ENCODE assay signal across 26 mouse cellular contexts in genomic region chr1:57799398-57799797, GRCm38 (mm10).
"Had no signal": no experiment of that assay in that cellular context is flagged by ENCODE, and none has a peak within 500 bp of the region (broad histone marks: within the 10 kb centered on the region; RNA-seq: fewer than 3 reads in every experiment).

No protein-coding gene starts in this region.

- H3K4me1 ChIP-seq: heart, embryonic 12.5 days; hindbrain, embryonic 10.5 days; hindbrain, embryonic 12.5 days; kidney, embryonic 15.5 days; liver, embryonic 12.5 days had no signal

- ATAC-seq: hindbrain, embryonic 16.5 days; inflammation-experienced regulatory T-cells, adult 6 months; intestine, postnatal 0 days; liver, embryonic 12.5 days had no signal

- H3K27ac ChIP-seq: heart, adult 2 months; hindbrain, embryonic 10.5 days; hindbrain, embryonic 12.5 days; hindbrain, embryonic 14.5 days; kidney, embryonic 15.5 days; kidney, postnatal 0 days; limb, embryonic 13.5 days; limb, embryonic 15.5 days; liver, embryonic 12.5 days; liver, embryonic 14.5 days had no signal

- H3K9ac ChIP-seq: heart, embryonic 12.5 days; hindbrain, embryonic 12.5 days; hindbrain, embryonic 14.5 days; kidney, embryonic 15.5 days; limb, embryonic 13.5 days; limb, embryonic 15.5 days; liver, embryonic 12.5 days; liver, embryonic 14.5 days had no signal

- H3K27me3 ChIP-seq: heart, embryonic 12.5 days; hindbrain, embryonic 12.5 days; kidney, embryonic 15.5 days; limb, embryonic 13.5 days; limb, embryonic 15.5 days; liver, embryonic 12.5 days had no signal

- H3K9me3 ChIP-seq: heart, embryonic 12.5 days; hindbrain, embryonic 10.5 days; hindbrain, embryonic 12.5 days; kidney, embryonic 15.5 days; limb, embryonic 13.5 days; limb, embryonic 15.5 days; liver, embryonic 12.5 days had no signal

- H3K4me2 ChIP-seq: heart, embryonic 12.5 days; hindbrain, embryonic 12.5 days; hindbrain, embryonic 14.5 days; kidney, embryonic 15.5 days; limb, embryonic 13.5 days; limb, embryonic 15.5 days; liver, embryonic 12.5 days had no signal

- H3K36me3 ChIP-seq: hindbrain, embryonic 10.5 days; hindbrain, embryonic 12.5 days; kidney, embryonic 15.5 days; liver, embryonic 12.5 days had no signal

- H3K4me3 ChIP-seq: heart, adult 2 months; heart, embryonic 12.5 days; hindbrain, embryonic 10.5 days; hindbrain, embryonic 12.5 days; kidney, embryonic 15.5 days; limb, embryonic 13.5 days; limb, embryonic 15.5 days; liver, embryonic 12.5 days had no signal

- DNase-seq: gastrocnemius, postnatal 14 days; gastrocnemius, postnatal 36 days; heart, adult 11 months; heart, adult 2 months; heart, postnatal 10 days; heart, postnatal 4 days; kidney, adult 18-20 months; kidney, adult 9 months; kidney, postnatal 14 days; kidney, postnatal 36 days; layer of hippocampus, adult 9-11 months; layer of hippocampus, postnatal 36 days; left cerebral cortex, postnatal 4 days had no signal
